Mouse (Mus musculus): ENCODE measurements around the gene Pex14.

DNA sequence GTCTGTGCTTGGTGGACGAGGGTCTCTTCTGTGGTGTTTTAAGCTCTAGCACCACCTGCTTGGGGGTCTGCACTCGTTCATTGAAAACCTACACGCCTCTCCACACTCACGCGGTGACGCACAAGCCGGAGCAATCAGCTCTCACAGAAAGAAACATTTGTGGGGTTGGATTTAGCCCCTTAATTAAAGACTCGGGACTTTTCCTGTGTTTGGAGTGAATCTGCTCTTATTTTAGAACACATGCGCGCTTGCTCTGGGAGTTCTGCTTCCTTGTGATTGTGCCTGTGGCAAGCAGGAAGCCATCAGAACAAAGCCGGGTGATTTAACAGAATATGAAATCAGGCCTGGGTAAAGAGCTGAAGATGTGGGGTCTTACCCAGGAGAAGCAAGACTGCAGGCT lies 27.0 kb upstream of the Pex14 start, which contains the start of gene Cort:
- TF ChIP-seq CTCF (IDR thresholded peaks at IDR 0.05; ENCODE audit: extremely low read depth, insufficient read depth, insufficient read length, insufficient replicate concordance) = no peak
- TF ChIP-seq POLR2A (IDR thresholded peaks at IDR 0.05; ENCODE audit: low read depth, low read length) = no peak

All from spleen, adult 2 months (tissue).